Mouse (Mus musculus) testis, adult 2 months (tissue): ENCODE data around the gene Lrch2.

Experiments
- CTCF ChIP-seq: fragments of 200-500 bp; IDR thresholded peaks from 2 replicates; pipeline ENCODE4 v1.5.1; 2012; ENCODE audit warnings: low read depth, mild to moderate bottlenecking, inconsistent platforms, low read length, moderate library complexity; ENCODE audit not compliant: control insufficient read depth, insufficient read depth, insufficient replicate concordance
- POLR2A ChIP-seq: fragments of 200-500 bp; IDR thresholded peaks from 2 replicates; pipeline ENCODE4 v1.6.1; 2012; ENCODE audit warnings: low read depth, mild to moderate bottlenecking, inconsistent platforms, low read length, moderate library complexity; ENCODE audit not compliant: control insufficient read depth

GRCm38 (mm10) chrX:147553421-147554201 is at the start of gene Lrch2:
- TF ChIP-seq CTCF, result no peak
- no peak for TF ChIP-seq POLR2A
